Mouse (Mus musculus): Measurements from ENCODE around the gene Hip1. TPM values are rescaled to one million over a fixed set of nuclear protein-coding genes. Genes with fewer than 3 reads are reported as not detected.
"Not testable (repeated sequence)": the region's sequence is repeated elsewhere in the genome, so short reads cannot be mapped to it uniquely, and the experiment has no call there.

The Hip1 gene
- polyA plus RNA-seq, 1 experiment from 2014 or later: 23.8 TPM

DNA sequence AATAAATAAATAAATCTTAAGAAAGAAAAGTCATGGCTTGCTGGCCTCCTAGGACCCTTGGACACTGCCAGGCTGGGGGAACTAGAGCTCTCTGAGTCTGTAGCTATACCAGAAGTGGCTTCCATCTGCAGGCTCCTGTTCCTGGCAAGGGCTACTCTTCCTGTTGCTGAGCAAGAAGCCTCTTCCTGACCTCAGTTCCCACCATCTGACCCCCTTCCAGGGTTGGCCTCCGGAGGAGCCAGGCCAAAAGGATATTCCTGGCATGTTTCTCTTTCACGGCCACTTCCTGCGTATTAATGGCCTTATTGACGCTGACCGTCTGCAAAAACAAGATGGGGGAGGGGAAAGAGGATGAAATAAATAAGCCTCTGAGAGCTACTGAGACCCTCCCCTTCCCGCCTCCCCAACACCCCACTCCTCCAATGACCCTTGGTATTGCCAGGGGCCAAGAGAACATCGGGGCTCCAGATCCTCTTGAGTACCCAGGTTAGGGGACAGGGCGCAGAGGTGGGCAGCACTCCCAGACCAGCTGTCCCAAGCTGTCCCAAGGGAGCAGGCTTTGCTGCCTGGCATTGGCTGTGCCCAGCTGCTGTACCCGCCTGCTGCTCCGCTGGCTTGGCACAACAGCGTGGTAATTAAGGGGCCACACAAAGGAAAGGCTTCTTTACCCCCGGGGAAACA, 84.6 kb downstream of the Hip1 start:
- no peak overlapping the region for H3K4me2 ChIP-seq
- H3K9ac ChIP-seq: no peak overlapping the region
- 0 out of 2 replicates have a peak, but pooled peaks cover 7% of the 10 kb centered on the region for H3K4me1 ChIP-seq
- H3K36me3 ChIP-seq: no peaks in the 10 kb centered on the region; the same call in 1 of the 2 replicates
- no peak; the same call in 1 of the 2 replicates for ATAC-seq (ENCODE audit: insufficient read depth, low FRiP score, low read depth)
- H3K4me3 ChIP-seq (replicated peaks): no peak overlapping the region
- no peaks in the 10 kb centered on the region for H3K27me3 ChIP-seq (replicated peaks)
- 83% methylated on average over 12 of the region's 12 CpGs for WGBS
- H3K27ac ChIP-seq: peak overlapping the region; percentile 59
- H3K9me3 ChIP-seq: no peaks in the 10 kb centered on the region

GRCm38 (mm10) chr5:135459486-135459885, 85.4 kb downstream of the Hip1 start:
- peaks cover 5% of the 10 kb centered on the region for H3K36me3 ChIP-seq

DNA sequence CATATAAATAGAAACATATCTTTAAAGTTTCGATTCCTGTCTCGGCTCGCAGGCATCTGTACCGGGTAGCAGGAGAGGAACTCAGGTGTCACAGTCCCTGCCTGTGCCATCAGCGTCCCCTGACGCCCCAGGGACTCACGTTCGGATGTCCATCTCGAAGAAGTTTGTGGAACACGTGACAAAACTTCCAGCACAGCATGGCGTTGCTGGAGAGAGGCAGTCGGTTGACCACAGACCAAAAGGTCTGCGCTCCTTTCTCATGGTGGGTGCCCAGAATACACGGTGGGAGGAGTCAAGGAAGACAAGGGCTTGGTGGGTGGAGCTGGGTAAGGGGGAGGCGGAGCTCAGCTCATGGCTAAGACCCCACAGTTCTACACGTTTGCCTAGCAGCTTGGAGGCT, 87.0 kb downstream of the Hip1 start:
- Histone ChIP-seq H3K4me1 (0 out of 2 replicates have a peak, but pooled peaks cover 7% of the 10 kb centered on the region), H3K9ac (no peak overlapping the region), H3K36me3 (peaks cover 16% of the 10 kb centered on the region), H3K27me3 (replicated peaks) (no peaks in the 10 kb centered on the region), H3K4me3 (replicated peaks) (no peak overlapping the region), H3K4me2 (no peak overlapping the region), H3K27ac (no peak overlapping the region), H3K9me3 (no peaks in the 10 kb centered on the region)
- 90% methylated on average over 16 of the region's 16 CpGs for WGBS
- ATAC-seq (ENCODE audit: insufficient read depth, low FRiP score, low read depth): no peak

More at GRCm38 (mm10) chr5:135459486-135459885, 85.4 kb downstream of the Hip1 start:
- Histone ChIP-seq H3K27me3 (replicated peaks) (no peaks in the 10 kb centered on the region), H3K4me2 (no peak overlapping the region), H3K27ac (no peak overlapping the region), H3K4me3 (replicated peaks) (no peak overlapping the region), H3K9me3 (no peaks in the 10 kb centered on the region), H3K9ac (no peak overlapping the region), H3K4me1 (0 out of 2 replicates have a peak, but pooled peaks cover 7% of the 10 kb centered on the region)
- 70% methylated on average over 3 of the region's 3 CpGs for WGBS
- no peak for ATAC-seq (ENCODE audit: insufficient read depth, low FRiP score, low read depth)

GRCm38 (mm10) chr5:135456515-135456914, 88.4 kb downstream of the Hip1 start:
- no peak overlapping the region for H3K9ac ChIP-seq
- no peaks in the 10 kb centered on the region for H3K9me3 ChIP-seq
- H3K27me3 ChIP-seq (replicated peaks): no peaks in the 10 kb centered on the region
- H3K4me2 ChIP-seq: no peak overlapping the region
- H3K4me3 ChIP-seq (replicated peaks): no peak overlapping the region
- H3K27ac ChIP-seq: no peak overlapping the region
- no peak for ATAC-seq (ENCODE audit: insufficient read depth, low FRiP score, low read depth)
- H3K36me3 ChIP-seq: peaks cover 21% of the 10 kb centered on the region
- WGBS: 94% methylated on average over 9 of the region's 9 CpGs
- 0 out of 2 replicates have a peak, but pooled peaks cover 7% of the 10 kb centered on the region for H3K4me1 ChIP-seq

GRCm38 (mm10) chr5:135454256-135454655, 90.7 kb downstream of the Hip1 start:
- Histone ChIP-seq H3K4me2 (no peak overlapping the region), H3K9ac (no peak overlapping the region), H3K4me1 (no peaks in the 10 kb centered on the region), H3K27me3 (replicated peaks) (no peaks in the 10 kb centered on the region), H3K9me3 (no peaks in the 10 kb centered on the region), H3K4me3 (replicated peaks) (no peak overlapping the region), H3K36me3 (peaks cover 33% of the 10 kb centered on the region), H3K27ac (no peak overlapping the region)
- no peak for ATAC-seq (ENCODE audit: insufficient read depth, low FRiP score, low read depth)
- 89% methylated on average over 2 of the region's 2 CpGs for WGBS

DNA sequence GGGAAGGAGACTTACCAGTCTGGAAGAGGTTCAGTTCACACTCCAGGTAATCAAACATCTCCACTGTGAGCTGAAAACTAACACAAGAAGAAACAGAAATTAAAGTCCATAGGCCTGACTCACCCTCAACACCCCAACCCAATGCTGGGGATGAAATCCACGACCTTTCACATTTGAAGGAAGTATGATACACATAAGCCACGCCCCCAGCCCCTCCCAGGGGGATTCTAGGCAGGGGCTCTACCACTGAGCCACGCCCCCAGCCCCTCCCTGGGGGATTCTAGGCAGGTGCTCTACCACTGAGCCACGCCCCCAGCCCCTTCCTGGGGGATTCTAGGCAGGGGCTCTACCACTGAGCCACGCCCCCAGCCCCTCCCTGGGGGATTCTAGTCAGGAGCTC, 93.4 kb downstream of the Hip1 start:
- not testable (repeated sequence) for H3K4me2 ChIP-seq; H3K4me3 ChIP-seq (replicated peaks); H3K4me1 ChIP-seq; ATAC-seq (ENCODE audit: insufficient read depth, low FRiP score, low read depth); H3K9me3 ChIP-seq; H3K27ac ChIP-seq; H3K27me3 ChIP-seq (replicated peaks); H3K9ac ChIP-seq
- peaks cover 39% of the 10 kb centered on the region for H3K36me3 ChIP-seq
- 92% methylated on average over 5 of the region's 5 CpGs for WGBS

GRCm38 (mm10) chr5:135451100-135451499, 93.8 kb downstream of the Hip1 start:
- H3K9me3 ChIP-seq: no peaks in the 10 kb centered on the region
- no peak overlapping the region for H3K9ac ChIP-seq
- peaks cover 39% of the 10 kb centered on the region for H3K36me3 ChIP-seq
- H3K4me1 ChIP-seq: no peaks in the 10 kb centered on the region
- no peak for ATAC-seq (ENCODE audit: insufficient read depth, low FRiP score, low read depth)
- no peak overlapping the region for H3K4me2 ChIP-seq
- no peaks in the 10 kb centered on the region for H3K27me3 ChIP-seq (replicated peaks)
- WGBS: 90% methylated on average over 8 of the region's 8 CpGs
- no peak overlapping the region for H3K4me3 ChIP-seq (replicated peaks)
- no peak overlapping the region for H3K27ac ChIP-seq

DNA sequence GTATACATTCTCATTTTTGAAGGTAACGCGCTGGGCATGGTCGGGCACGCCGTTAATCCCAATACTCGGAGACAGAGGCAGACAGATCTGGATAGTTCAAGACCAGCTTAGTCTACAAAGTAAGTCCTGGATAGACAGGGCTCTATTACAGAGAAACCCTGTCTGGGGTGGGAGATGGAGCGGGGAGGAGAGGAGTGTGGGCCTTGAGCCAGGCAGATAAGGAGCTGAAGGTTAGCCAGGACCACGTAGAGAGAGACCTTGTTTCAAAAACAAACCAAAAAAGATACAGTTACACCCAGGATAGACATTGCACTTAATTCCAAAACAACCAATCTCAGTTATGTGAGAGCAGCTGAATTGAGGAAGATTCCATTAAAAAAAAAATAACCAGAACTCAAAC, 99.2 kb downstream of the Hip1 start:
- no peak overlapping the region for H3K27ac ChIP-seq
- no peak for ATAC-seq (ENCODE audit: insufficient read depth, low FRiP score, low read depth)

DNA sequence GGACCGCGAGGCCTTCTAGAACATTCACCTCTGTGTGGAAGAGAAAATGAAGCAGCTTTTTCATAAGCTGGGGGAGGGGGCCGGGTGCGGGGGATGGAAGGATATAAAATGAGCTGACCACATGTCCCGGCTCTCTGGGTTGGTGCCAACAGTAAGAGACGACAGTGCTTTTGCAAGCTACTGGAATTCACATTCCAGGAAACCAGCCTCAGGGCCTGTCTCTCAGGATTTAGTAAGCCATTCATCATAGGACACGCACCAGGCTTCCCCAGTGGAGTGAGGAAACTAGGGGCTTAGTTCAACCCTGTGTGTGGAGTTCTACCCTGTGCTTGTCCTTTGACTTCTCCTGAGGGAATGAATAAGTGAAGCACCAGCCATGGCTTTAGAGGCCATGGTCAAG, 102.5 kb downstream of the Hip1 start:
- no peak overlapping the region for H3K9ac ChIP-seq
- no peaks in the 10 kb centered on the region for H3K9me3 ChIP-seq
- 60% methylated on average over 7 of the region's 7 CpGs for WGBS
- H3K4me3 ChIP-seq (replicated peaks): no peak overlapping the region
- ATAC-seq (ENCODE audit: insufficient read depth, low FRiP score, low read depth): no peak; the same call in 1 of the 2 replicates
- H3K27ac ChIP-seq: no peak overlapping the region
- no peaks in the 10 kb centered on the region for H3K36me3 ChIP-seq
- H3K4me1 ChIP-seq: no peaks in the 10 kb centered on the region
- H3K4me2 ChIP-seq: no peak overlapping the region
- no peaks in the 10 kb centered on the region for H3K27me3 ChIP-seq (replicated peaks)

More for the DNA sequence above, 99.2 kb downstream of the Hip1 start:
- H3K9me3 ChIP-seq: no peaks in the 10 kb centered on the region
- H3K9ac ChIP-seq: no peak overlapping the region
- H3K27me3 ChIP-seq (replicated peaks): no peaks in the 10 kb centered on the region
- no peak overlapping the region for H3K4me2 ChIP-seq
- H3K4me1 ChIP-seq: no peaks in the 10 kb centered on the region
- 85% methylated on average over 8 of the region's 8 CpGs for WGBS
- peaks cover 11% of the 10 kb centered on the region; the same call in 1 of the 2 replicates for H3K36me3 ChIP-seq
- H3K4me3 ChIP-seq (replicated peaks): no peak overlapping the region

- H3K27ac ChIP-seq: no peak overlapping the region
- H3K27me3 ChIP-seq (replicated peaks): no peaks in the 10 kb centered on the region
- H3K9ac ChIP-seq: no peak overlapping the region
- WGBS: 94% methylated on average over 10 of the region's 10 CpGs
- no peak overlapping the region for H3K4me2 ChIP-seq
- no peak overlapping the region for H3K4me3 ChIP-seq (replicated peaks)
- H3K9me3 ChIP-seq: no peaks in the 10 kb centered on the region
- H3K4me1 ChIP-seq: no peaks in the 10 kb centered on the region
- no peak for ATAC-seq (ENCODE audit: insufficient read depth, low FRiP score, low read depth)
- H3K36me3 ChIP-seq: peaks cover 18% of the 10 kb centered on the region
These were observed 109.9 kb downstream of the Hip1 start for GRCm38 (mm10) chr5:135435039-135435438.

DNA sequence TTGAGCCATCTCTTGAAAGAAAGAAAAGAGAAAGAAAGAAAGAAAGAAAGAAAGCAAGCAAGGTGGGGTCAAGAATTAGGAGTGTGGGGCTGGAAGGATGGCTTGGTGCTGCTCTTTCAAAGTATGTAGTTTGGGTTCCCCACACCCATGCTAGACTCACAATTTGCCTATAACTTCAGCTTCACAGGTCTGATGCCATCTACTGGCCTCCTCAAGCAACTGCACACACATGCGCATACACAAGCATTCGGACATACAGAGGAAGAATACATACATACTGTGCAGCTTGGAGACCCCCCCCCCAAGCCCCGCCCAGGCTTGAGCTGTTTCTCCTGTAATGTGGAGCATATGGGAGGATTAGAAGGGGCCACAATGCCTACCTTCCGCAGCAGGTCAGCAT, 111.1 kb downstream of the Hip1 start:
- Histone ChIP-seq H3K4me3 (replicated peaks) (no peak overlapping the region), H3K4me1 (no peaks in the 10 kb centered on the region), H3K36me3 (peaks cover 22% of the 10 kb centered on the region), H3K4me2 (no peak overlapping the region), H3K27me3 (replicated peaks) (no peaks in the 10 kb centered on the region), H3K27ac (no peak overlapping the region), H3K9ac (no peak overlapping the region), H3K9me3 (no peaks in the 10 kb centered on the region)
- WGBS: 100% methylated on average over 4 of the region's 4 CpGs
- ATAC-seq (ENCODE audit: insufficient read depth, low FRiP score, low read depth): no peak

DNA sequence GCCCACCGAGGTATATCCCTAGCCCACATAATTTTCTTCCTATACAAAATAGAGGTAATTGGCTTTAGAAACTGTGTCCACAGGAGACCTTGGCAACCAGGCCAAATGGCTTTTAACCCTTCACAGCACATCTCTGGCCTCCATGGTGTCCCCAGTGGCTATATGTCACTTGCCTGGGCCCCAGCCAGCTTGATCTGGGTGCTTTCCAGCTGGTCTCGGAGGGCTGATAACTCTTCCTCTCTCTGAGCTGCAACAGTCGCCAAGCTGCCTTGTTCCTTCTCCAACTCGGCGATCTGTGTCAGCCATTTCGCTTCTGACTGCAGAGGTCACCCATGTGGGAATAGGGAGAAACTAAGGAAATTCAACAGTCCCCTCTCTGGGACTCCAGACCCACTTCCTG, 113.8 kb downstream of the Hip1 start:
- no peak overlapping the region for H3K4me3 ChIP-seq (replicated peaks)
- no peak overlapping the region for H3K4me2 ChIP-seq
- no peak overlapping the region for H3K27ac ChIP-seq
- WGBS: 81% methylated on average over 6 of the region's 6 CpGs
- H3K36me3 ChIP-seq: peaks cover 35% of the 10 kb centered on the region
- no peak overlapping the region for H3K9ac ChIP-seq
- no peaks in the 10 kb centered on the region for H3K27me3 ChIP-seq (replicated peaks)
- ATAC-seq (ENCODE audit: insufficient read depth, low FRiP score, low read depth): no peak
- no peaks in the 10 kb centered on the region for H3K9me3 ChIP-seq
- no peaks in the 10 kb centered on the region for H3K4me1 ChIP-seq
